Mouse (Mus musculus): ENCODE data around the gene Cep70. TPM values are rescaled to one million over a fixed set of nuclear protein-coding genes. Genes with fewer than 3 reads are reported as not detected.

The Cep70 gene
- 10 to 100 TPM; 19.2 to 23.9 TPM for total RNA-seq (2021)
- long read RNA-seq, experiment 1, transcript Cep70-201 (18 exons, 2,606 nt): major isoform, 6 of 15 reads
- long read RNA-seq, experiment 1, partial matches to known transcripts: 4 of 15 reads
- long read RNA-seq, experiment 1, other reads (novel, unspliced or antisense): 5 of 15 reads
- long read RNA-seq, experiment 2, partial matches to known transcripts: 0 of 11 reads
- long read RNA-seq, experiment 2, other reads (novel, unspliced or antisense): 6 of 11 reads

DNA sequence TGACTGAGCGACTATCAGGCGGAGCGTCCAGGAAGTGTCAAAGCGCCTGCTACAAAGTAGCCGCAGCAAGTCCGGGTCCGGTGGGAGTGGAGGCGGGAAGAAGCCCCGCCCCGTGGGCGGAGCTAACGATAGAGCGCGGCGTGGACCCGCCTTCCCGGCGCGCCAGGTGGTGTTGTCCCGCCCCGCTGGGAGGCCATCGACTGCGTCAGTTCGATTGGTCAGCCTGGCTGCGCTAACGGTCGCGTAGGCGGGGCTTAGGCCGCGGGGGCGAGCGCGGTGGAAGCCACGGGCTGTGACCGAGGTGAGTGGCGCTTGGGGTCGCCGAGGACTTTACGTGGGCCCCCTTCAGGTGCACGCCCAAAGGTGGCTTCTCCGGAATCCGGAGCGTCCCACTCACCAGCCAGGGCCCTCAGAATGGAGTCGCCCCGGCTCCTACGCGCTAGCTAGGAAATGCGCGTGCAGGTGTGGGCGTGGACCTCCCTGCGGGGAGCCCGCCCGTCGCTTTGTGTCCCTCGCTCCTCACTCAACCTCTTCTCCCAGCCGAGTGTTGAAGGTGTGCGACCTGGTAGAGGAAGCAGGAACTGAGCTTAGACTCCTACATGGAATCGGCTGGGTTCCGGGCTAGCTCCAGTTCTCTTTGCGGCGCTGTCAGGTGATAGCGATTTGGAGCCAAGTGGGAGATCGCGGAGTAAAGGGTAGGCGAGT, at the start of gene Cep70:
Gene Cep70, plus strand, starts transcription at position 178 of the 705 bp plus-strand sequence.
- DNase-seq (ENCODE audit: low spot score in 2 of 2): peak; percentile 97

DNA sequence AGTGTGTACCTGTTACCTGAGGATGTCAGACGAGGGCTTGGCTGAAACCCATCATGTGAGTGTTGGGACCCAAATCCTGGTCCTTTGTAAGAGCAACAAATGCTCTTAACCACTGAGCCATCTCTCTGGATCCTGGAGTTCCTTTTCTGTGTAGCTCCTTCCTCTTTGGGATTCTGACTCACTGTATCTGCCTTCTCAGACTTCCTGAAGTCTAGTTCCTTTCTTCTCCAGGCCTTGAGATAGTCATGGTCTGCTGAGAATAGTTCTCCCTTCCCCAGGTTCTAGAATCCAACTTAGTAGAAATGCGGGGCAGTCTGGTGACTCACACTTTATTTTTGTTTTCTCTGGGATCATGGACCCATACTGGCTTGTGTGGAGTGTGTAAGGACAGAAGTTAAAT, 30.5 kb upstream of the Cep70 start:
- DNase-seq (ENCODE audit: low spot score in 2 of 2): no peak

DNA sequence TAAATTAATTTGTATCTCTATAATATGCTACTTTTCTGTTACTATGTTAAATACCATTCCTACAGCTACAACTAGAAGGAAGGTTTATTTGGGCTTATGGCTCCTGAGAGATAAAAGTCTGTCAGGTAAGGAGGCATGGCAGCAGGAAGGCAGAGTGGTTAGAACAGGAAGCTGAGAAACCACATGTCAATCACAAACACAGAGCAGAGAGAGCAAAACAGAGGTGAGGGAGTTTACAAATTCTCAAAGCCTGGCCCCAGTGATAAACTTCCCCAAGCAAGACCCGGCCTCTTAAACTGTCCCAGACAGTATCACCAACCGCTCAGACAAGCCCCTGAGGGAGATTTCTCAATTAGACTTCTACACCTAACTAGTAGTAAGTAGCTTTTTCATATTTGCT, 27.0 kb upstream of the Cep70 start:
- DNase-seq (ENCODE audit: low spot score in 2 of 2): no peak

DNA sequence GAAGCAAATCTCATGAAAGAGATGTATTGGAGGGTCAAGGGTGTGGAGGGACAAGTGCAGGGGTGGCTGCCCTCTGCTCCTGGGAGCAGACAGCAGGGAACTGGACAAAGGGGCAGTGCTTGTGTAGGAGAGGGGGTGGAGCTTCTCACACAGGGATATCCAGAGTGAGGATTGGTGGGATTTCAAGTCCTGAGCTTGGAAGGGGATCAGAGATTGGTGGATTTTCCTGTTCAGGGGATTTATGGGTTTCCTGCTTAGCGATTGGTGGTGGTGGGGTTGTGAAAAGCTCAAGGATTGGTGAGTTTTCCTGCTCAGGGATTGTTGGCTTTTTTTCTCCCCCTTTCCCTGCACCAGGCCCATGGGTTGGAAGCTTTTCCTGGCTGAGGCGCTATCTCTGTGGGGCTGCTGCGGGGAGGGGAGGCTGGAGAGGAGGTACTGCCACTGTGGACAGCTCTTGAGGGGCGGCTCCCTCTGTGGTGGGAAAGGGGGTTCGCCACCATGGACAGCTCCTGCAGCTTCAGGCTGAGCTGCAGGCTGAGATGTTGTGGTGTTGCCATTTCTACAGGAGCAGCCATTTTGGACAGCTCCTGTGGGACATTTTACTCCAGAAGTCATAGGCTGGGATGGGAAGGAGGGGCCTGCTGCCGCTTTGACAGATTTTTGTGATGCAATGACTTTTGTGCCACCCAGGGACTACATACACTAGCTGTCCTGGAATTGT, 25.0 kb upstream of the Cep70 start:
- no peak for DNase-seq (ENCODE audit: low spot score in 2 of 2)

DNA sequence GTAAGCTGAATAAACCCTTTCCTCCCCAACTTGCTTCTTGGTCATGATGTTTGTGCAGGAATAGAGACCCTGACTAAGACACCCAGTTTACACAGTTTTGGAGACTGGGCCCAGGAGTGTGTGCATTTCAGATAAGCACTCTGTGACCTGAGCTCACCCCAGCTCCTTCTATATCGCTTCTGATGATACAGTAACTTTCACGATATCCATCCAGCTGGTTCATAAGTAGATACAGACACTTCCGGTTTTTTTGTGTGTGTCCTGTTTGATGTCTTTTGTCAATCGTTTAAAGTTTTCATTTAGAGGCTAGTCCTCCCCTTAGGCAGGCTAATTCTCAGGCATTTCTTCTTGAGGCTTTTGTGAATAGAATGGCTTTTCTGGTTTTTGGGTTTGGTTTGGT, 21.5 kb upstream of the Cep70 start:
- DNase-seq (ENCODE audit: low spot score in 2 of 2): no peak

DNA sequence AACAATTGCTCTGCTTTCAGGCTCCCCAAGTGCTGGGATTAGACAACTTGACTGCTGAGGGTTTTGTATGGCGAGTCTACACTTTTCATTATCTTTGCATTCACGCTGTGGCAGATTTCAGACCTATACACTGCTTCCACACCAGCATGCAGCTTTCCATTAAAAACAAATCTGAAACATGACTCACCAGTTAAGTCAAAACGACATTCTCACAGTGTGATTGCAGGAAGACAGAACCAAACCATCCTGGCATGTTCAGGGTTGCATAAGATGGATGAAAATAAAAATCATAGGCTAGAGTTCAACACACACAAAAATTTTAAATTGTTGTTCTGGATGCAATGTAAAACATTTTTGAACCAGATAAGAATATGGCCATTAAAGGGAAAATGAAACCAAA, 18.6 kb upstream of the Cep70 start:
- no peak for DNase-seq (ENCODE audit: low spot score in 2 of 2)

DNA sequence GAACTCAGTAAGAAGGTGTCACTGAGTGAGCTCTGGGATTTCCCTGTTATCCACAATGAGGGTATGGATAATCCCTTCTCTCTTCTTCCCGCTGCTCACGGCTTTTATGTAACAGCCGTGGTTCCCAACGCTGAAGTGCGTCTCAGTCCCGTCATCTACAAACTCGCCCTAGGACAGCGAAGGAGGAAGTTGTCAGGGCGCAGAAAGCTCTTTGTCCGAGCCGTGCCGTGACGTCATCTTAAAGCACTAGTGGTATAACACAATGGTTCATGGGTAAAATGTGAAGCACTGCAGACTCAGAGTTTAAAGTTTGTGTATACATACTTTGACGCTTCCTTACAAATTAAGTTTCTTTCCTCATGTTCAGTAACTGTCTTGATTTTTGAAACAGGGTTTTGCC, 13.7 kb upstream of the Cep70 start:
- no peak for DNase-seq (ENCODE audit: low spot score in 2 of 2)

DNA sequence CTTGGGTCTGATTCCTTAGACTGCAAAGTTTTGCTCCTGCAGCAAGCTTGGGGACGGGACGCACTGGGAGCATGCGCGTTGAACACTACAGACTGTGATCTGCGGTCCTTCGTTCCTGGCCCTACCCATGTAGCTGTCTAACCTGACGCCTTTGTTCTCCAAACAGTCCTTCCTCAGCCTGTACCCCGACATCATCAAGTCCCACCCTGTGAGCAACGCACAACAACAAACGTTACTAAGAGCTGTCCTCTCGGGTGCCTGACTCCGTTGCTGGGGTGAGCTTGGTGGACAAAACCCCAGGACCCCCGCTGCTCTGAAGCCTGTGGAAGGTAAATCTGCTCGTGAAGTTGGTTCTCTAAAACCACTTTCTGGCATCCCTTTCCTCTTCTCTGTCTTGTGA, 6.0 kb upstream of the Cep70 start, which contains the start of gene Faiml:
Gene Faiml, minus strand, starts transcription at position 101 of the 400 bp plus-strand sequence.
- no peak for DNase-seq (ENCODE audit: low spot score in 2 of 2)

DNA sequence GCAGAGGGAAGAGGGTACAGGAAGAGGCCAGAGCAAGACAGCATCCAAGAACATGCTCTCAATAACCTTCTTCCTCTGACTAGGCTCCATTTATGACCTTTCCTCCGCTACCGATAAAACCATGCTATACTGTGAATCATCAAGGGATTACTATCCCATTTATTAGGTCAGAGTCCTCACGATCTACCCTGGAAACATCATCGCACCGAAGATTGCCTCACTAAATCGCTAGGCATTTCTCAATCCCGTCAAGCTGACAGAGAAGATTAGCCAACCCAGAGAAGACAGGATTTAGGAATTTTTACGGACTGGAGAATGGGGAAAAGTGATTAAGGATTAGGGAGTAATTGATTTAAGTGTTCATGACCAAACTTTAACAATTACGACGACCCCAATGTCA, 4.9 kb upstream of the Cep70 start:
- DNase-seq (ENCODE audit: low spot score in 2 of 2): no peak

DNA sequence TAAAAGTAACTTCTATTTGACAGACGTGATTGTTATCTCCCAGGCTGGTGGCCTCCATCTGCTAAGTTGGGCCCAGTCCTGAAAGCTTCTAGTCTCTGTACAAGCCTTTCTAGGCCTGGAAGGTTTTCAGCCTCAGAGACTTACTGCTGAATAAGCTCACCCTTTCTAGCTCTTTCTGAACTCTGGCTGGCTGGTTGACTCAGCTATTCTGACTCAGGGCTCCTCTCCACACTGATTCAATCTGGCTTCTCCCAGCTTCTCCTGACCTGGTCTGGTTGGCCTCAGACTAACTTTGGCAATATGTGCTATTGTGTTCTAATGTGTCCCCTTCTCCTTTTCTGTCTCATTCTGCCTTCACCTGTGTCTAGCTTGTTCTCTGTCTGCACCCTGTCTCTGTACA, 3.9 kb upstream of the Cep70 start:
- no peak for DNase-seq (ENCODE audit: low spot score in 2 of 2)

DNA sequence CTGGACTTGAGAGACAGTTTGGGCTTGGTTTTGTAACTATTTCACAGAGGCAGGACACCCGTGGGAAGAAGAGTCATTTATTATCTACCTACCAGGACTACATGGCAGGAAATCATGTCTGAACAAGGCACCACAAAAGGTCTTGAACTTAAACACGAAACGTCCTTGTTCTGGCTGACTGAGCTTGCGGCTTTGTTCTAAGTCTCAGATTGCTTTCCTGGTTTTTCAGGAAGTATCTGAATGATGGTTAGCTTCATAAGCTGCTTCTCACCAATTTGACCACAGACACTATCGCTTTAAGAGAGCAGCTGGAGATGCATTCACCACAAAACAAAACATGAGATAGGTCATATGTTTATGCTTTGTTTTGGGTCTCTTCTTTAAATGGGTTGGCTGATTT, 2.6 kb upstream of the Cep70 start:
- DNase-seq (ENCODE audit: low spot score in 2 of 2): no peak

DNA sequence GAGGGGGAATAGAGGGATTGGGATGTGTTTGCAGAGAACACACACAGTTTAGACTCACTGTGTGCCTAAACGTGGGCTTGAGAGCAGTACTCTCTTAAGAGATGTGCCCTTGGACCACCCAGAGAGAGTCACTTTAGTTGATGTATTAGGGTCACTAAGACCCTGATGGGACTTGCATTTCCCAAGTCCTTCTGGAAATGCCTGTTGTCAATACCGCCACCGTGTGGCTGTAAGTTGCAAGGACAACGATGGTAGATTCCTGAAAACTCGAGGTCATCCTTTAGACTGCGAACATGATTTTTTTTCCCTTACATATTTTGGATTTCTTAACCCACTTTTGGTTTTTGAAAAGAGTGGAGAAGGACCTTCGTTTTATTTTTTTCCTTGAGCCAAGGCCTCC, 1.1 kb upstream of the Cep70 start:
- DNase-seq (ENCODE audit: low spot score in 2 of 2): peak; percentile 52 to 62

DNA sequence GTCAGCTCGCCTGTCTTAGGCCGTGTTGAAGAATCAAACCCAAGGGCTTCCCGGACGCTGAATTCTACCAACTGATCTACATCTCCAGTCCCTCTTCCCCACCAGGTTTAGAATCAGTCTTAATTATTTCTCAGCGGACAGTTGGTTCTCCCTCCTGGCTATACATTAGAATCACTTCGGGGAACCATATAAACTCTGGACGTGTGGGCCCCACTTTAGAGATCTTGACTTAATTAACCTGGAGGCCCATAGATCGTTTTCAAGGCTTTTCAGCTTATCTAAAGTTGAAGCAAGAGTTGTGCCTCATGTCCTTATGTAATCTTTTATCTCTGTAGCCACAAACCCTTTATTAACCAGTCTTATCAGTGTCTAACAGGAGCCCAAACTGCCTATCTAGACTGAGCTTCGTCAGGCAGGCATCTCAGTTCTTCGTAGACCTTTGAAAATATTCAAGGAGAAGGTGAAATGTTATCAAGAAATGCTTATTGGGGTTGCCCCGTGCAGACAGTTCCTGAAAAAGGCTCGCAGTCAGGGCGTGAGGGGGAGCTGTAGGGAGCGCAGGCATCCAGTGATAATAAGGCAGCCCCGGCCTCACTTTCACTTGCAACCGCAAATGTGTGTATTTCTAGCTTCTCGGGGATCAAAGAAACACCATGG, 506 bp upstream of the Cep70 start:
- no peak for DNase-seq (ENCODE audit: low spot score in 2 of 2)

DNA sequence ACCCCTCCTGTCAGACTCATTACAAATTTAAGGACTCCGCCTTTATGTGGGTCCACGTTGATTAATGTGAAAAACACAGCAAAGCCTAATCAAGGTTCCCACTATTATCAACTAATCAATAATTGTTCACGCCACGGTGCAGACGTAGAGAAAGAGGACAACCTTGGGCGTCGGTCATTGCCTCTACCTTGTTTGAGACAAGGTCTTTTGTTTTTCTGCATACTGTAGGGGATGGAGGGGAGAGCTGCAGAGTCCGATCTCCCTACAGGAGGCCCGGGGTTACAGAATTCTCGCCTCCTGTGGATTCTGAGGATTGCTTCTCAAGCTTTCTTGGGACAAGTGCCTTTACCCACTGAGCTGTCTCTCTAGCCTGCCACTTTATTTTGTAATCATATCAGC, 727 bp downstream of the Cep70 start:
- DNase-seq (ENCODE audit: low spot score in 2 of 2): no peak

DNA sequence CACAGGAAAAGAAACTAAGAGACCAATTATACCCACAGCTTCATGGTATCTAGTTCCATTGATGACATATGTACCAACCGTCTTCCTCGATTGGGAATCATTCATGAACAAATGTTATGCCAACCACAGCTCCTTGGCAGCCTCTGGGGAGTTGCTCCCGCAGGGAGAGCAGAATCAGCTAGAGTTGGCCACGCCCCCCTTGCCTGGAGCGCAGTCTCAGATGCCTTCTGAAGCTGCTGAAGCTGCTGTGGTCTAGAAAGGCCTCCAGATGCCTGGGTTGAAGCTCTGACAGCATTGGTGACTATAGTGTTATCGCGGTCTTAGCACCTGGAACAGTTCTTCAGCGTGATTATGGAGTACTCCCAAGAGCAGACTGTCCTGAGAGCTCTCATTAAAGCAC, 5.1 kb downstream of the Cep70 start:
- no peak for DNase-seq (ENCODE audit: low spot score in 2 of 2)

DNA sequence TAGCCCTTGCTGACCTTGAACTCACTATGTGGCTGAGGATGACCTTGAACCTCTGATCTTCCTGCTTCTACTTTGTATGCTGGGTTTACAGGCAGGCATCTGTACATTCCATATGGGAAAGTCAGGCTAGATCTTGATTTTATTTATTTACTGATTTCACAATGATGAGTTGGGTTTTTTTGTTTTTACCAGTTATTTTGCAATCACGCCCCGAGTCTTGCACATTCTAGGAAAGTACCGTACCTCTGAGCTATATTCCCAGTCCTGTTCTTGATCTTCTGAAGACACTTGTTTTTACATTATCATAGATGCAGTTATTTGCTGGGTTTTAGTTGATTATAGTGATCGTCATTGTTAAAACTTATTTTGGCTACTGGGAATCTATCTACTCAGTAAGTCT, 5.7 kb downstream of the Cep70 start:
- no peak for DNase-seq (ENCODE audit: low spot score in 2 of 2)

DNA sequence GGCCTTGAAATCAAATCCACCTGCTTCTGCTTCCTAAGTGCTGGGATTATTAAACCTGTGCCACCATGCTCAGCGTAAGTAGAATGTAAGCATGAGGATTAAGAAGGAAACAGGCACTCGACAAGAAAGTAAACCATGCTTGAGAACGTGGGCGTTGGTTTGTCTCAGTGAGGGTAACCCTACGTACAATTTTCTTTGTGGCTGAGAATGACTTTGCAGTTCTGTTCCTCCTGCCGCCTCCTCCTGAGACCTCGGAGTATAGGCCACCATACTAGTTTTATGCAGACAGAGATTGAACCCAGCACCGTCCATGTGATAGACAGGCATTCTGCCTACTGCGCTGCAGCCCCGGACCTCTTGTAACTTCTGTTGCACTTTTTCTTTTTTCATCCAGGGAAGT, 10.7 kb downstream of the Cep70 start:
- no peak for DNase-seq (ENCODE audit: low spot score in 2 of 2)

DNA sequence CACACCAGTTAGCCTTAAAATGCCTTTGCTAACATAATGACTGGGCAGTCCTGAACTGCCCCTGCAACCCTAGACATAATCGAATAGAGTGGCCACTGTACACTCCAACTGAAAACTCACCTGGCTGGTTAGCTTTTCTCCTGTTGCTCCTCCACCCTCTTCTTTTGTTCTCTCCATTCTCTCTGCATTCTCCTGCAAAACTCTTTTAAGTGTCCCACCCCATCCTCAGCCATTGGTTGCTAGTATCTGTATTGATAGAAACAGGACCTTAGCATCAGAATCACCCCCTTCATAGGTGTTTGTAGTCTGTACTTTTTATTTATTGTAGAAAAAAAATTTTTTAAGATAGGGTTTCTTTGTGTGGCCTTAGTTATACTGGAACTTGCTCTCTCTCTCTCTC, 13.0 kb downstream of the Cep70 start:
- DNase-seq (ENCODE audit: low spot score in 2 of 2): no peak

DNA sequence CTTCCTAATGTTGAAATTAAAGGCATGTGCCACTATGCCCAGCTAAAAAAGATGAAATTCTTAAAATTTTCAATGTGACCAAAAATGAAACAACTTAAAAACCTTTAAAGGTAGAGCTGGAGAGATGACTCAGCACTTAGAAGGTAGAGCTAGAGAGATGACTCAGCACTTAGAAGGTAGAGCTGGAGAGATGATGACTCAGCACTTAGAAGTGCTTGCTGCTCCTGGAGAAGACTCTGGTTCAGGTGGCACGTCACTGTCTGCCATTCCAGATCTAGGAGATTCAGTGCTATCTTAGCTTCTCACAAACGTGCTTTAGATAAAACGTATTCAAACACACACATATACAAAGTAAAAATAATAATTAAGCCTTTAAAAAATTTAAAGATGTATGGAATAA, 13.7 kb downstream of the Cep70 start:
- DNase-seq (ENCODE audit: low spot score in 2 of 2): no peak

DNA sequence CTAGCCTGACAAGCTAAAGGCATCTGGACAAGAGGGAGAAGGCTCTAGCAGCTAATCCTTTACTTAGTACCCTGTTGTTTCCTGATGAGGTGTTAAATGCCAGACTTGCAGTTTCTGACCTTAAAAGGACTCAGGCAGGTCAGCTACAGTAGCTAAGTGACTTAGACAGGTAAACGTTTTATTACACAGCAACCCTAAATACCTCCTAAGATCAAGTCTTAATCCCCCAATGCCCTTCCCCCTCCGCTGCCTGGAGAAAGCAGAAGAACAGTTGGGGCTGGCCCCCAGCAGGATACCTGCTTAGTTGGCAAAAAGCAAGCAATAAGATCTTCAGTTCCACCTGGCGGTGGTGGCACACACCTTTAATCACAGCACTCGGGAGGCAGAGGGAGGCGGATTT, 15.7 kb downstream of the Cep70 start:
- DNase-seq (ENCODE audit: low spot score in 2 of 2): no peak

DNA sequence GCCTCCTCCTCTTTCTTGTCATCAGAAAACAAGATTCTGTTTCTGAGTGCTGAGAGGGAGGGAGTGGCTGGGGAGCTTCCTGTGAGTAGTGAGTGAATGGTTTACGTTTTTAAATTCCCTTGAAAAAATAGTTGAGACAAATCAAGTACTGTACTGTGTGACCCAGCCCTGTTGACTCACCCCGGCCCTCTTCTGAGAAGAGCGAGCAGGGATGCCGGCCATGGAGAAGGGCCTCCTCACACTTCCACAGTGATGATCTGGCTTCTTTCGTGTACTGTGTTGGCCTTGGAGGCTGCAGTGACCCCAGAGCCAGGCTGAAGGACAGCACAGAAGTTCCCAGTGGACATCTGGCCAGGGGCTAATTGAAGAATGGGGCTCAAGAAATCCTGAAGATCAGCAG, 61.1 kb downstream of the Cep70 start:
- no peak for DNase-seq (ENCODE audit: low spot score in 2 of 2)

DNA sequence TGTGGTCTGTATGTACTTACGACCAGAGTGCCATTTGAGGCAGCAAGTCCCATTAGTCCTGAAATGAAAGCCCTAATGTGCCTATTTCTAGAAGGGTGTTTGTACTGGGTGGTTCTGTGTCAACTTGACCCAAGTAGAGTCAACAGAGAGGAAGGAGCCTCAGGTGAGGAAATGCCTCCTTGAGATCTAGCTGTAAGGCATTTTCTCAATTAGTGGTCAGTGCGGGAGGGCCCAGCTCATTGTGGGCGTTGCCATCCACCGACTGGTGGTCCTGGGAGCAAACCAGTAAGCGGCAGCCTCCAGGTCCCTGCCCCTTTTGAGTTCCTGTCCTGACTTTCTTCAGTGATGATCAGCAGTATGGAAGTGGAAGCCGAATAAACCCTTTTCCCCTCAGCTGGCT, 63.1 kb downstream of the Cep70 start:
- no peak for DNase-seq (ENCODE audit: low spot score in 2 of 2)

Data from left cerebral cortex, adult 18-20 months (tissue).